Mouse (Mus musculus) lung, adult 2 months (tissue): ENCODE data around the gene Vamp2.

Source experiments
- CTCF ChIP-seq: fragments of 200-500 bp; IDR thresholded peaks from 2 replicates; pipeline ENCODE4 v1.5.1; 2011; ENCODE audit warnings: mild to moderate bottlenecking, low read length, control low read depth; ENCODE audit not compliant: insufficient read depth
- POLR2A ChIP-seq: fragments of 200-500 bp; IDR thresholded peaks from 2 replicates; pipeline ENCODE4 v1.6.1; 2011; ENCODE audit warnings: low read depth, mild to moderate bottlenecking, control low read depth, low read length, borderline replicate concordance; ENCODE audit errors: extremely low read depth

DNA sequence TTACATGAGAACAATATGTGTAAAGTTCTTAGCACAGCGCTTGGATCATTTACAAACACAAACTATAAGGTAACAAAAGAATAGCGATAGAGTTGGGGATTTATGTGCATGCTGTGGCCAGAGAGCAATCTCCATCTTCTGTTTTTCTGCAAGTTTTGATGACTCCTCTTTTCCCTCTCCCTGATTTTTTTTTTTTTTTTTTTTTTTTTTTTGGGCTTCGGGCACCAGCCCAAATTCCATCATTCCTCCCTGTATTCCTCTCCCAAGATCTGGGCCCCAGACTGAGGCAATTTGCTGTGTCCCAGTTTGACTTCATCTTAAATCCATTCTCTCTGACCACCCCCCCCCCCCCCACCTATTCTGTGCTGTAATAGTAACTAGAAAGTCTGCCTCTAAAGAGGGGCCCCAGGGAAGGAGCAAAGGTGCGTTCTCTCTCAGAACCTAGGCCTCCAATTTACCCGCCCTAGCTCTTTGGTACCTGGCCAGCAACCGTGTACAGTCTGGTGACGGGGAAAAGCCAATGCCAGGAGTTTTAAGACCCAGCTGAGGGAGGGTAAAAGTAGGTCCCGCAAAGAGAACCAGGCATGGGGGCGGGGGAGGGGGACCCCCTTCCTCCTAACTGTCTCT, 8.2 kb downstream of the Vamp2 start:
- no peak for TF ChIP-seq CTCF
- peak; percentile 54; the same call in 1 of the 2 replicates for TF ChIP-seq POLR2A
